Mouse (Mus musculus) bone marrow macrophage, adult 2 months (primary cell): ENCODE data around the gene Rln1.

Source experiments
- CTCF ChIP-seq: IDR thresholded peaks from 2 replicates; pipeline ENCODE4 v1.5.1; 2012; ENCODE audit warnings: low read depth, mild to moderate bottlenecking, low read length, moderate library complexity
- POLR2A ChIP-seq: IDR thresholded peaks from 2 replicates; pipeline ENCODE4 v1.6.1; 2012; ENCODE audit warnings: mild to moderate bottlenecking, low read depth, low read length, borderline replicate concordance

DNA sequence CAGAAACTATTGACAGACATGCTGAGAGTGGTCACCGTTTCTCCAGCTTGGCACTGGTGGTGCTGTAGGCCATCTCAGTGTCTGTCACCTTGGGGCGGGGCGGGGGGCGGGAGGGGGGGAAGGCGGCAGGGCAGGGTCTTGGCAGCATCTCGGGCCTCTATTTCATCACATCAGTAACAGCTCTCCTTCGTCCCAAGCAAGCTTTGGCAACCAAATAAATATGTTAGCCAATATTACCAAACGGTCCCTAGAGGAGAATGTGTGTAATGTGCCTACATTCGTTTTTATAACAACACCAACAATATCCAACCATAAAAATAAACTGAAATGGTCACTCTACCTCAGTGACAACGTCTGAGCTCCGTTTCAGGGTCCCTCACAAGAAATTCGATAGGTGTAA lies 35.6 kb upstream of the Rln1 start:
- TF ChIP-seq CTCF, result no peak
- no peak for TF ChIP-seq POLR2A
